Mouse (Mus musculus): Measurements from ENCODE around the gene Prkcq. TPM values are rescaled to one million over a fixed set of nuclear protein-coding genes. Genes with fewer than 3 reads are reported as not detected.
"Not testable (repeated sequence)": the region's sequence is repeated elsewhere in the genome, so short reads cannot be mapped to it uniquely, and the experiment has no call there.

The Prkcq gene
- polyA plus RNA-seq, 1 experiment from 2014 or later, result 1.2 TPM

DNA sequence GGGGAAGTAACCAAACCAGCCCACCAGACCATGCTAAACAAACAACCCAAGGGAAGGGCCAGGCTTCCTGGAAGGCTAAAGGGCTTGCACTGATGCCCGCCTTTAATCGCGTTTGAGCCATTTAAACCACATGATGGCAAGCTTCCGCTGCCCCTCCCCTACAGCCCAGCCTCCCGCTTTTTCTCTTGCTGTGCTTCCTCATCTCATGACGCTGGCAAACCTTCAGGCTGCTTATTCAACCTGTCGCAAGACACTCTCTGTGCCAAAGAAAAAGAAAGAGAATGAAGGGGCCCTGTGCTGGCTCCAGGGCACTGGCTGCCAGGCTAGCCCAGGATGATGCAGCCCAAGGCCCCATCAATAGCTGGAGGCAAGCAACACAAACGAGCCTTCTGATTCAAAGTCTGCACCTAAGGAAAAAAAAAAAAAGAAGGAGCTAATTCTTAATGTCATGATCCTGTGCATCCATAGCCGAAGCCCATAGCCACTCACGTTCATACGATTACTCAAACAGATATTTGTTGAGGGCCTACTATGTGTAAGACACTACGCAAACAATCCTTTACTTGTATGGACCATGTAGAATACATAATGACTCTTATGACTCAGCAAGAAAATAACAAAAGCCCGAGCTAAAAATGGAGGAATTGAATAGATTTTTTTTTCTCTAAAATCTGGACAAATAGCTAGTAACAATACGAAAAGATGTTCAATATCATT, 161.6 kb downstream of the Prkcq start:
- peaks cover 16% of the 10 kb centered on the region for H3K4me1 ChIP-seq
- 60% methylated on average over 14 of the region's 14 CpGs for WGBS
- H3K4me2 ChIP-seq, result no peak overlapping the region
- H3K36me3 ChIP-seq, result no peaks in the 10 kb centered on the region
- H3K9me3 ChIP-seq, result no peaks in the 10 kb centered on the region
- no peak overlapping the region for H3K9ac ChIP-seq
- no peak overlapping the region for H3K27ac ChIP-seq (replicated peaks)
- ATAC-seq (ENCODE audit: extremely low read depth, insufficient number of reproducible peaks, low FRiP score, low TSS enrichment), result no peak
- H3K4me3 ChIP-seq, result no peak overlapping the region
- 0 out of 2 replicates have a peak, but pooled peaks cover 3% of the 10 kb centered on the region for H3K27me3 ChIP-seq (replicated peaks)

GRCm38 (mm10) chr2:11336320-11336719, 164.4 kb downstream of the Prkcq start:
- Histone ChIP-seq H3K36me3 (no peaks in the 10 kb centered on the region), H3K27ac (replicated peaks) (peak overlapping the region; percentile 5; the same call in 1 of the 2 replicates), H3K4me1 (peaks cover 18% of the 10 kb centered on the region), H3K9ac (peak overlapping the region; percentile 33; the same call in 1 of the 2 replicates), H3K27me3 (replicated peaks) (no peaks in the 10 kb centered on the region), H3K4me2 (peak overlapping the region; percentile 56), H3K4me3 (peak overlapping the region; percentile 20), H3K9me3 (no peaks in the 10 kb centered on the region)
- no peak for ATAC-seq (ENCODE audit: extremely low read depth, insufficient number of reproducible peaks, low FRiP score, low TSS enrichment)
- 3% methylated on average over 8 of the region's 8 CpGs for WGBS

- H3K4me2 ChIP-seq, result no peak overlapping the region
- H3K27ac ChIP-seq (replicated peaks), result 0 out of 2 replicates have a peak overlapping the region, but pooled peaks have one; percentile 34
- no peaks in the 10 kb centered on the region for H3K36me3 ChIP-seq
- WGBS, result 62% methylated on average over 14 of the region's 14 CpGs
- no peak for ATAC-seq (ENCODE audit: extremely low read depth, insufficient number of reproducible peaks, low FRiP score, low TSS enrichment)
- no peaks in the 10 kb centered on the region for H3K27me3 ChIP-seq (replicated peaks)
- H3K4me3 ChIP-seq, result no peak overlapping the region
- peaks cover 18% of the 10 kb centered on the region for H3K4me1 ChIP-seq
- no peak overlapping the region for H3K9ac ChIP-seq
- no peaks in the 10 kb centered on the region for H3K9me3 ChIP-seq
These were observed 167.3 kb downstream of the Prkcq start for GRCm38 (mm10) chr2:11338931-11339839.

- no peaks in the 10 kb centered on the region for H3K27me3 ChIP-seq (replicated peaks)
- H3K9me3 ChIP-seq, result no peaks in the 10 kb centered on the region
- ATAC-seq (ENCODE audit: extremely low read depth, insufficient number of reproducible peaks, low FRiP score, low TSS enrichment), result no peak
- H3K4me2 ChIP-seq, result no peak overlapping the region
- H3K27ac ChIP-seq (replicated peaks), result no peak overlapping the region
- no peak overlapping the region for H3K4me3 ChIP-seq
- 78% methylated on average over 3 of the region's 3 CpGs for WGBS
- H3K36me3 ChIP-seq, result no peaks in the 10 kb centered on the region
- H3K9ac ChIP-seq, result no peak overlapping the region
- no peaks in the 10 kb centered on the region for H3K4me1 ChIP-seq
These were observed 172.8 kb downstream of the Prkcq start for GRCm38 (mm10) chr2:11344691-11345090.

GRCm38 (mm10) chr2:11346419-11346818, 174.5 kb downstream of the Prkcq start:
- not testable (repeated sequence) for H3K9ac ChIP-seq; H3K4me1 ChIP-seq; H3K36me3 ChIP-seq; H3K4me2 ChIP-seq; H3K9me3 ChIP-seq; H3K4me3 ChIP-seq; ATAC-seq (ENCODE audit: extremely low read depth, insufficient number of reproducible peaks, low FRiP score, low TSS enrichment); H3K27me3 ChIP-seq (replicated peaks); H3K27ac ChIP-seq (replicated peaks)
- 77% methylated on average over 6 of the region's 6 CpGs for WGBS

- H3K9me3 ChIP-seq, result no peaks in the 10 kb centered on the region
- H3K36me3 ChIP-seq, result no peaks in the 10 kb centered on the region
- H3K4me3 ChIP-seq, result no peak overlapping the region
- H3K4me2 ChIP-seq, result no peak overlapping the region
- no peak overlapping the region for H3K27ac ChIP-seq (replicated peaks)
- no peaks in the 10 kb centered on the region for H3K27me3 ChIP-seq (replicated peaks)
- ATAC-seq (ENCODE audit: extremely low read depth, insufficient number of reproducible peaks, low FRiP score, low TSS enrichment), result no peak
- H3K4me1 ChIP-seq, result no peaks in the 10 kb centered on the region
- no peak overlapping the region for H3K9ac ChIP-seq
- 72% methylated on average over 3 of the region's 3 CpGs for WGBS
These were observed 175.9 kb downstream of the Prkcq start for GRCm38 (mm10) chr2:11347791-11348190.

Data from heart, embryonic 13.5 days (tissue).